Mouse (Mus musculus) ES-Bruce4 (cell line): Measurements from ENCODE around the gene Pik3cg. TPM values are rescaled to one million over a fixed set of nuclear protein-coding genes. Genes with fewer than 3 reads are reported as not detected.

ENCODE experiments used
- H3K27ac ChIP-seq: 2 replicates; pipeline ENCODE4 v1.5.1; 2012; ENCODE audit warnings: low read length, inconsistent platforms; ENCODE audit not compliant: insufficient read depth
- H3K27me3 ChIP-seq: 2 replicates; pipeline ENCODE4 v1.6.1; 2012; ENCODE audit warnings: mild to moderate bottlenecking, low read length, inconsistent platforms; ENCODE audit not compliant: control insufficient read depth, poor library complexity, insufficient read depth, severe bottlenecking
- H3K36me3 ChIP-seq: 2 replicates; pipeline ENCODE4 v1.6.1; 2012; ENCODE audit warnings: inconsistent platforms, mild to moderate bottlenecking, low read length, moderate library complexity; ENCODE audit not compliant: control insufficient read depth, poor library complexity, insufficient read depth, severe bottlenecking
- H3K4me1 ChIP-seq: one replicate; pipeline ENCODE4 v1.8.1; 2011; ENCODE audit warnings: low read length; ENCODE audit not compliant: control insufficient read depth, insufficient read depth
- H3K4me3 ChIP-seq: 2 replicates; pipeline ENCODE4 v1.5.1; 2011; ENCODE audit warnings: low read depth, mild to moderate bottlenecking, low read length
- H3K9ac ChIP-seq: 2 replicates; pipeline ENCODE4 v1.6.1; 2012; ENCODE audit warnings: low read depth, mild to moderate bottlenecking, inconsistent platforms; ENCODE audit not compliant: poor library complexity, severe bottlenecking
- H3K9me3 ChIP-seq: replicated peaks from 2 replicates; pipeline ENCODE4 v1.6.1; 2012; ENCODE audit warnings: mild to moderate bottlenecking, low read length, inconsistent platforms; ENCODE audit not compliant: control insufficient read depth, poor library complexity, insufficient read depth, severe bottlenecking
- CTCF ChIP-seq: IDR thresholded peaks from one replicate; pipeline ENCODE4 v1.8.1; 2011; ENCODE audit warnings: low read depth, low read length
- EP300 ChIP-seq: IDR thresholded peaks from 2 replicates; pipeline ENCODE4 v1.6.1; 2011; ENCODE audit warnings: low read depth, low read length; ENCODE audit not compliant: insufficient read depth
- POLR2A ChIP-seq: IDR thresholded peaks from one replicate; pipeline ENCODE4 v1.8.1; 2011; ENCODE audit warnings: low read length; ENCODE audit not compliant: insufficient read depth
- polyA plus RNA-seq: library from polyadenylated mRNA; stranded (reverse); fragments of >200 nt; gene quantifications from 2 replicates; pipeline ENCODE4 v1.2.4, GENCODE M21; 2011; ENCODE audit warnings: low read depth; ENCODE audit not compliant: missing spikeins, insufficient read depth, insufficient read length

Gene Pik3cg
- polyA plus RNA-seq, 1 experiment = 0.21 TPM

DNA sequence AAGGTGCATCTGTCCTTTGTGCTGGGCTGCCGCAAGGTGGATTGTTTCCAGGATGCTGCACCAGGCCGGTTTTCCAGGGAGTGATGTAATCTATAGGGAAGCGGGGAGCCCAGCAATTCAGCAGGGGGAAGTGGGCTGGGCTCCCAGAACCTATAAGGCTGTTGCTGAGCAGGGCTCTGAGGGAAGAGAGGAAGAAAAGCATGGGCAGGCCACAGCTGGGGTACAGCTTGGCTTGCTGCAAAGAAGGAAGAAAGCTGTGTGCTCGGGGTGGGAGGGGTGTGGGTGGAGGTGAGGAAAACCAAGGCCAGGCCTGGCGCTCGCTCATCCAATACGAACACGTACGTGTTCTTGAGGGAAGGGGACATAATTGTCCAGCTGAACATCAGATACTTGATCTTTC is 70.1 kb downstream of the Pik3cg start:
- H3K27ac ChIP-seq = no peak overlapping the region
- H3K27me3 ChIP-seq = no peaks in the 10 kb centered on the region
- H3K4me1 ChIP-seq = no peaks in the 10 kb centered on the region
- TF ChIP-seq EP300 = no peak
- no peak for TF ChIP-seq CTCF
- no peak for TF ChIP-seq POLR2A
- no peaks in the 10 kb centered on the region for H3K9me3 ChIP-seq
- H3K9ac ChIP-seq = no peak overlapping the region
- no peaks in the 10 kb centered on the region for H3K36me3 ChIP-seq
- H3K4me3 ChIP-seq = no peak overlapping the region

DNA sequence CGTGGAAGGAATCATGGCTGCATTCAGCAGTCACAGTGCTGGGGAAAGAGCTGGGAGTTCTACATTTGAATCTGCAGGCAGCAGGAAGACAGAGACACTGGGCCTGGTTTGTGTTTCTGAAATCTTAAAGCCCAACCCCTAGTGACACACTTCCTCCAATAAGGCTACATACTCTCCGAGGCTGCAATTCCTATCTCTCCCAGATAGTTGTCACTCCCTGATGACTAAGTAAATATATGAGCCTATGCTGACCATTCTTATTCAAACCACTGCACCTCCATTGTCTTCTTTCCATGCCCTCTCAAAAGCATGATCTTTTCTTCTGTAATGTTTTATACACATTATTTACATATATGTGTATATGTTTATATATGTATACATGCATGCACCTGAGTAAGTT is 70.9 kb downstream of the Pik3cg start:
- TF ChIP-seq EP300 (no peak), CTCF (no peak), POLR2A (no peak)
- Histone ChIP-seq H3K27ac (no peak overlapping the region), H3K36me3 (no peaks in the 10 kb centered on the region), H3K27me3 (no peaks in the 10 kb centered on the region), H3K9ac (no peak overlapping the region), H3K4me1 (no peaks in the 10 kb centered on the region), H3K9me3 (no peaks in the 10 kb centered on the region), H3K4me3 (no peak overlapping the region)

DNA sequence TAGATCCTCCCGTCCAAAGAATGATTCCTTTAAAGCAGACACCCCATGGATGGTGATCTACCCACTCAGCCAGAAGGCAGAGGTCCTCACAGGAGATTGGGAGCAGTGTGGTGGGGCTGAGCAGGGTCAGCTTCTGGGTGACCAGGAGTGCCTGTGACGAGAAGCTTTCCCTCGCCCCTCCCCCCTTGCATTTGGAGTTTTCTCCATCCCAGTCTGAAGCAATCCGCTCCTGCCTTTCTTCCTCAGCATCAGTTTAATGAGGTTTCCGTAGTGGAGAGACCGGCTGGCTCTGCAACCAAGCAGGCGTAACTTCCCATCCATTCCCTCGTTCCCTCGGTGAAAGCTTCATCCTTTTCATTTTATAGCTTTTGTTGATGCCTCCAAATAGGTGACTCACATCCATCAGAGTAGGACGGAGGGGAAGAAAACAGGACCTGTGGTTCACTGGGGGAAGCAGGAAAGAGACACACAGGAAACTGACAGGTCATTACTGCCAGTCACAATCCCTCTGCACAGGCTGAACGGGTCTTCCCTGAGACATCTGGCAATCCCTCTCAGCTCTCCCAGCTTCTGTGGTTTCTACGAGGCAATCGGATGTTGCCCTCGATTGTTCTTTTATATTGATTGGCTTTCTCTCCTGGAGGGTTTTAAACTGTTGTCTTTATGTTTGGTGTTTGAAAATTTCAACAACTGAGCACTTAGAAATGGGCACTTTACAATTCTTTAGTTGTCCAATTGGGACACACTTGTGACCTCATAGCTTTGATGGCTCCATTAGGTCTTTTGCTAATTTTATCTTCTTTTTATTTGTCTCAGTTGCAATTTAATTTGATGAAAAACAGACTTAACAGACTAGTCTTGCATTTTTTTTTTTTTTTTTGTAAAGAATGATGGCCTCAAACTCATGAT is 80.6 kb downstream of the Pik3cg start:
- TF ChIP-seq POLR2A (no peak), CTCF (no peak), EP300 (no peak)
- no peak overlapping the region for H3K27ac ChIP-seq
- no peak overlapping the region for H3K9ac ChIP-seq
- H3K4me1 ChIP-seq = no peaks in the 10 kb centered on the region
- H3K27me3 ChIP-seq = no peaks in the 10 kb centered on the region
- no peaks in the 10 kb centered on the region for H3K36me3 ChIP-seq
- H3K4me3 ChIP-seq = no peak overlapping the region
- no peaks in the 10 kb centered on the region for H3K9me3 ChIP-seq

DNA sequence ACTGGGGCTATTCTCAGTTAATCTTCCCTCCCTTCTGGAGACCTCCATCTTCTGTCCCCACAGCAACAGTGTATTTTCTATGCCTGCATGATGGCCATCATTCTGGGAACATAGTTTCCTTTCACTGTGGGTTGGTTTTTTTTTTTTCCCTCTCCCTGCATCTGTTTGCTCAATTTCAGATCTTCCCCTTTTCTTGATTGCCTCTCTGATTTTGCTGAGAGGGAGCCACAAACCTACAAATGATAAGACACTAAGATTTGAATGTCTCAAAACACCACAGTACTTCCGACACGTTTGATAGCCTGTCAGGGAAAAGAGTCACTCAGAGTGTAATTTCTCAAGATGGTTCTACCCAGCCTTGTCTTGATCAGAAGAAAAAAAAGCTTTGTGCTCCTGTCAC is 81.3 kb downstream of the Pik3cg start:
- no peak for TF ChIP-seq CTCF
- no peak for TF ChIP-seq POLR2A
- no peak for TF ChIP-seq EP300
- no peak overlapping the region for H3K27ac ChIP-seq
- H3K27me3 ChIP-seq = no peaks in the 10 kb centered on the region
- no peak overlapping the region for H3K4me3 ChIP-seq
- H3K9me3 ChIP-seq = no peaks in the 10 kb centered on the region
- no peaks in the 10 kb centered on the region for H3K36me3 ChIP-seq
- H3K9ac ChIP-seq = no peak overlapping the region
- H3K4me1 ChIP-seq = no peaks in the 10 kb centered on the region

DNA sequence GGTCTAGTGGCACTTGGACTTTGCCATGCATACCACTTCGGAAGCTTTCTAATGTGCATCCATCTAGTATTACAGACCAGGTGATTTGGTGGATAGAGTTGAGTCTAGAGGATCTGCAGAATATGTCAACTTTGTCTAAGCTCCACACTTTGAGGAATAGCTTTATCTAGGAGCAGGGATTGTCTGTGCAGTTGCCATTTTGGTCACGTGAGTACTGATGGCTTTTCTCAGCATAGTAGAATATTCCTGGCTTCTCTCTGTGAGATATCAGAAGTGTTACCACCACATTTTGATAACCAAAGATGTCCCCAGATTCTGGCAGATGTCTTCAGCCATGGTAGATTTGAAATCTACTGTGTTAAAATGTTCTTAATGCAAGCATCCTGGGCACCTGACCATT is 84.0 kb downstream of the Pik3cg start:
- H3K27ac ChIP-seq = no peak overlapping the region
- no peak overlapping the region for H3K9ac ChIP-seq
- H3K4me3 ChIP-seq = no peak overlapping the region
- H3K4me1 ChIP-seq = no peaks in the 10 kb centered on the region
- no peaks in the 10 kb centered on the region for H3K36me3 ChIP-seq
- TF ChIP-seq CTCF = no peak
- no peak for TF ChIP-seq POLR2A
- TF ChIP-seq EP300 = no peak
- no peaks in the 10 kb centered on the region for H3K27me3 ChIP-seq
- H3K9me3 ChIP-seq = no peaks in the 10 kb centered on the region

DNA sequence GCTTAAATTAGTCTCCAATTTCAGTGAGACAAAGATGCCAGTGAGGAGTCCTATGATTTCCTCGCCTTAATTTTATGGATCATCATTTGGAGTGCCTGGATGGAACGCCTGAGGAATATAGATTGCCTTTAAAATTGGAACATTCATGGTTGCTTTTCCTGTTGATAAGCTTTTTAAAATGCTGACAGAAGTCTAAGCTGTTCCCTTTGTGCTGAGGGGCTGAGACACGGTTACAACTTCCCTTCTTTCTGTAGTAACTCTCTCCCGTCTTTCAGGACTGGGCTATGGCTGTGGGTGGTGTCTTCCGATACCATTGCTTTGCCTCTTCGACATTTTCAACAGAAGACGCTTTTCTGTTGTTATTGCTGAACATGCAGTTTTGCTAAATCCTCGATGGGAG is 84.4 kb downstream of the Pik3cg start:
- Histone ChIP-seq H3K36me3 (no peaks in the 10 kb centered on the region), H3K9me3 (no peaks in the 10 kb centered on the region), H3K9ac (no peak overlapping the region), H3K4me1 (no peaks in the 10 kb centered on the region), H3K27me3 (no peaks in the 10 kb centered on the region), H3K4me3 (no peak overlapping the region), H3K27ac (no peak overlapping the region)
- no peak for TF ChIP-seq EP300
- TF ChIP-seq POLR2A = no peak
- no peak for TF ChIP-seq CTCF
